Mouse (Mus musculus) lung, postnatal 0 days (tissue): ENCODE data around the gene Lhfp. TPM values are rescaled to one million over a fixed set of nuclear protein-coding genes. Genes with fewer than 3 reads are reported as not detected.
"Not testable (repeated sequence)": the region's sequence is repeated elsewhere in the genome, so short reads cannot be mapped to it uniquely, and the experiment has no call there.

ENCODE experiments used
- ATAC-seq: fragments of 200-750 bp; cut with Nextera tagmentation; 2 replicates; pipeline ENCODE4 v1.8.0; 2017; ENCODE audit warnings: moderate library complexity
- DNase-seq: peaks from one replicate; pipeline ENCODE4 v3.0.0-alpha.2; 2016; ENCODE audit warnings: low spot score
- H3K27ac ChIP-seq: fragments of 300-500 bp; sonication (generic); 2 replicates; pipeline ENCODE4 v1.5.1; 2014; ENCODE audit warnings: antibody characterized with exemption, mild to moderate bottlenecking, low read length, mixed read lengths
- H3K27me3 ChIP-seq: fragments of 300-500 bp; sonication (generic); replicated peaks from 2 replicates; pipeline ENCODE4 v1.6.1; 2014; ENCODE audit warnings: low read length, mixed read lengths; ENCODE audit not compliant: insufficient read depth
- H3K36me3 ChIP-seq: fragments of 300-500 bp; sonication (generic); 2 replicates; pipeline ENCODE4 v1.6.1; 2014; ENCODE audit warnings: low read length, mixed read lengths; ENCODE audit not compliant: insufficient read depth
- H3K4me1 ChIP-seq: fragments of 300-500 bp; sonication (generic); 2 replicates; pipeline ENCODE4 v1.6.1; 2014; ENCODE audit warnings: antibody characterized with exemption, low read depth, low read length, mixed read lengths; ENCODE audit not compliant: insufficient read depth
- H3K4me2 ChIP-seq: fragments of 300-500 bp; sonication (generic); replicated peaks from 2 replicates; pipeline ENCODE4 v1.6.1; 2014; ENCODE audit warnings: low read depth, mild to moderate bottlenecking, low read length, moderate library complexity, mixed read lengths
- H3K4me3 ChIP-seq: fragments of 300-500 bp; sonication (generic); 2 replicates; pipeline ENCODE4 v1.5.1; 2014; ENCODE audit warnings: low read depth, low read length
- H3K9ac ChIP-seq: fragments of 300-500 bp; sonication (generic); replicated peaks from 2 replicates; pipeline ENCODE4 v1.6.1; 2014; ENCODE audit warnings: low read depth, mild to moderate bottlenecking
- H3K9me3 ChIP-seq: fragments of 300-500 bp; sonication (generic); 2 replicates; pipeline ENCODE4 v1.6.1; 2016; ENCODE audit warnings: low read length, mixed read lengths
- CTCF ChIP-seq: IDR thresholded peaks from 2 replicates; pipeline ENCODE4 v1.5.1; 2016; ENCODE audit warnings: antibody characterized with exemption, mild to moderate bottlenecking
- EP300 ChIP-seq: IDR thresholded peaks from 2 replicates; pipeline ENCODE4 v1.6.1; 2016; ENCODE audit warnings: antibody characterized with exemption, mild to moderate bottlenecking, control low read depth
- WGBS: fragments of 180-500 bp; shearing (Covaris S2); extraction: QIAGEN DNeasy Blood & Tissue Kit; methylation state at CpG from one replicate; pipeline ENCODE4 v1.1.7; 2014; 5-methylcytosine and 5-hydroxymethylcytosine counted together
- polyA plus RNA-seq: library from polyadenylated mRNA; unstranded; fragments of >200 nt; fragmentation: Nextera tagmentation; extraction: Ambion mirVana; gene quantifications from 2 replicates; pipeline ENCODE4 v1.2.1, GENCODE M21; 2015

The Lhfp gene
- polyA plus RNA-seq, 1 experiment from 2014 or later = 178 TPM

DNA sequence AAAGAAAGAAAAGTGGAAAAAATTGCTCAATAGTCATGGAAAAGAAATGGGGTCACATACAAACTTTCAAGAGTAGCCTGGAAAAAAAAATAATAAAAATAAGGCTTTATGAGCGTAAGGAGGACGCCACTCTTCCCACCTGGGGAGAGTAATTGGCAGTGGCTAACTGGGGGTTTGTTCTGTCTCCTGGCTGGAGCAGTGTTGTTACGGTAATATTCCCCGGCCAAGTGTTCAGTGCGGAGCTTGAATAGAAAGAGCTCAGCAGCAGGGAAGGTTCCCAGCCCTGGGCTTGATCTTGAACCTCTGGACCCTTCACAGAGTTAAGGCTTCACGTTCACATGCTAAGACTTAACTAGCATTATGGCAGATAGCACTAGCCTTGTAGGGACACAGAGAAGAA is 184.9 kb downstream of the Lhfp start:
- Histone ChIP-seq H3K36me3 (no peaks in the 10 kb centered on the region), H3K9ac (no peak overlapping the region), H3K4me1 (peaks cover 7% of the 10 kb centered on the region; the same call in 1 of the 2 replicates), H3K4me3 (no peak overlapping the region), H3K9me3 (no peaks in the 10 kb centered on the region), H3K27ac (no peak overlapping the region), H3K27me3 (no peaks in the 10 kb centered on the region), H3K4me2 (0 out of 2 replicates have a peak overlapping the region, but pooled peaks have one; percentile 1)
- TF ChIP-seq CTCF (no peak), EP300 (no peak)
- no peak for ATAC-seq
- 62% methylated on average over 6 of the region's 6 CpGs for WGBS
- no peak for DNase-seq

DNA sequence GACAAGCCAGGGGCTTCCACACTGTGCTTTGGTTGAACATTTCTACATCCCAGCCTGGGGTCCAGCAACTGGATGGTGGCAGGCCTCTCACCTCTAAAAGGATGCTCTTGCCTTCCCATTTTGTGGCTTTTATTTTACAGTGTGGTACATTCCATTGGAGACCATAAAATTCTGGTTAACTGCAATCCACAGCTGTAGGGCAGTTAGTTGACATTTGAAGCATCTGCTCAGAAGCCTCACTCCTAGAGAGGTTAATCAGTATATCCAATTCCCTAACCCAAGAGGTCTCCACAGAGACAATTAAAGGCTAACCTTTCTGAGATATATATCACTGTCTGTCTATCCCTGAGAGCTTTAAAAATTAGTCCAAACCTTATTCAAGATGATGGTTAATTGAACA is 186.5 kb downstream of the Lhfp start:
- peaks cover 7% of the 10 kb centered on the region; the same call in 1 of the 2 replicates for H3K4me1 ChIP-seq
- H3K27ac ChIP-seq = no peak overlapping the region
- DNase-seq = no peak
- no peak overlapping the region for H3K9ac ChIP-seq
- H3K27me3 ChIP-seq = no peaks in the 10 kb centered on the region
- no peak overlapping the region for H3K4me3 ChIP-seq
- H3K9me3 ChIP-seq = no peaks in the 10 kb centered on the region
- H3K4me2 ChIP-seq = no peak overlapping the region
- no peaks in the 10 kb centered on the region for H3K36me3 ChIP-seq
- ATAC-seq = no peak
- TF ChIP-seq CTCF (no peak), EP300 (no peak)

DNA sequence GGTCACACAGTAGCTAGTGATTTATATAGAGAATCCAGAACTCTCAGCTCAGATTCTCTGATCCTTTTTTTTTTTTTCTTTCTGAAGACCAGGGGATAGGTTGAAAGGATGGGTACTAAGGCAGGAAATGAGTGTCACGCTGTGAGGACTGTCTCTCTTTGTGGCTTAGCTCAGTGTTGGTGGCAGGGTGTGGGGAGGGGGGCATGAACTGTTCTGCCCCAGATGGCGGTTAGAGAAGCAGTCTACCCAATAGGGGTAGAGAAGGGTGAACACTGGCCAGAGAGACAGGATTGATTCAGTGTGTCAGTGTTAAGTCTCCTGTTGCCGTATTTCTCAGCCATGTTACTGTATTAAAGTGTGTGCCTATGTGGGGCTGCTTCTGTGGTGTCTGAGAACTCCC is 189.2 kb downstream of the Lhfp start:
- DNase-seq = no peak
- no peaks in the 10 kb centered on the region for H3K27me3 ChIP-seq
- no peak overlapping the region for H3K4me3 ChIP-seq
- H3K27ac ChIP-seq = no peak overlapping the region
- TF ChIP-seq CTCF (no peak), EP300 (no peak)
- no peaks in the 10 kb centered on the region for H3K9me3 ChIP-seq
- WGBS = 62% methylated on average over 3 of the region's 3 CpGs
- ATAC-seq = no peak
- no peak overlapping the region for H3K9ac ChIP-seq
- no peak overlapping the region for H3K4me2 ChIP-seq
- H3K36me3 ChIP-seq = no peaks in the 10 kb centered on the region
- H3K4me1 ChIP-seq = peaks cover 4% of the 10 kb centered on the region; the same call in 1 of the 2 replicates

DNA sequence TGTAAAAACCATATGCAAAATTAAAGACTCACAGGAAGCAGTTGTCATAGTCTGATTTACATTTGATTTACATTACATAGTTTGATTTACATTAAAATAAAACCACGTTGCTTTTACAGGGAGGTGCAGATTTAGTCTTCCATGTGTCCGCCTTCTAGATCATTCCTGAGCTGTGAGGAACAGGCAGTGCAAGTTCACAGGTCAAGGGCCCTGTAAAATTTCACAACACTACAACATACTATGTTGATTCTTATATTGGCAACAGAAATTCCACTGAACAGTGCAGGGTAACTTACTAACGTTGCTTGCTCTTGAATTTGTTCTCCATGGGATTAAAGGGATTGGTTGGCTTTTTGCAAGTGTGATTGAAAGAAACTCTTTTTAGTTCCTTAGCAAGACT is 189.8 kb downstream of the Lhfp start:
- Histone ChIP-seq H3K36me3 (no peaks in the 10 kb centered on the region), H3K4me2 (no peak overlapping the region), H3K27me3 (no peaks in the 10 kb centered on the region), H3K9me3 (no peaks in the 10 kb centered on the region), H3K4me3 (no peak overlapping the region), H3K27ac (no peak overlapping the region), H3K4me1 (no peaks in the 10 kb centered on the region; the same call in 1 of the 2 replicates), H3K9ac (no peak overlapping the region)
- peak; percentile 54 for DNase-seq
- 29% methylated on average over 3 of the region's 3 CpGs for whole genome bisulfite sequencing
- peak; percentile 60 for ATAC-seq
- TF ChIP-seq CTCF (no peak), EP300 (no peak)

DNA sequence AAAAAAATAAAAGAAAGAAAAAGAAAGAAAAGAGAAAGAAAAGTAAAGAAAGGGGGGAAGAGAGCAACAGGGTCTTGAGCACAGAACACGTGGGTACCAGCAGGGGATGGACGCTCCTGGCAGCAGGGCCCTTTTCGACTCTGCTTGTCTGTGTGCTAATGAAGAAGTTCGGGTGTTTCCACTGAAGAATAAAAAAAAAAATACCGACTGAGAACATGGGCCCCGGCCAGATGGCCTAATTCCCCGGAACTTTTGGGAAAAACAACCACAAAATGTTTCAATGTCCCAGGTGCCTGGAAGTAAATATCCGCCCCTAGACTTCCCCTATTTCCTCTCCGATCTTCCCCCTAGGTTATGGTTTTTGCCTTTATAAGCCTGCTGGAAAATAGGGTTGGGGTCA is 191.1 kb downstream of the Lhfp start:
- not testable (repeated sequence) for DNase-seq, H3K27me3 ChIP-seq, H3K4me2 ChIP-seq, H3K9me3 ChIP-seq, ATAC-seq, H3K9ac ChIP-seq, H3K36me3 ChIP-seq, H3K27ac ChIP-seq, H3K4me1 ChIP-seq, H3K4me3 ChIP-seq
- WGBS = 86% methylated on average over 9 of the region's 9 CpGs

DNA sequence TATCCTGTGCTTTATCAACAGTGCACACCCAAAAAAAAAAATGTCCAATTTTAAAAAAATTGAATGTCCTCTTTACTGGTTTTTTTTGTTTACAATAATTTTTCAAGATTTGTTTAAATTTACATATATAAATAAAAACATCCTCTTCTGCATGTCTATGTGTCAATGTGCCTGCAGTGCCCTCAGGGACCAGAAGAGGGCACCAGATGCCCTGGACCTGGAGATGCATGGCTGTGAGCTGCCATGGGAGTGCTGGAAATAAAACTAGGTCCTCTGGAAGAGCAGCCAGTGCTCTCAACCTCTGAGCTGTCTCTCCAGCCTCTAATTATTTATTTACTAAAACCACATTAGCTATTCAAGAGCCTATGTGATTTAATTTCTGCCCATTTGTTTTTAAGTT is 193.4 kb downstream of the Lhfp start:
- Histone ChIP-seq H3K9ac (no peak overlapping the region), H3K27me3 (no peaks in the 10 kb centered on the region), H3K36me3 (no peaks in the 10 kb centered on the region), H3K4me1 (no peaks in the 10 kb centered on the region), H3K27ac (no peak overlapping the region), H3K4me2 (no peak overlapping the region), H3K4me3 (no peak overlapping the region), H3K9me3 (no peaks in the 10 kb centered on the region)
- ATAC-seq (no peak), DNase-seq (no peak)
- peak; percentile 45 for TF ChIP-seq CTCF
- TF ChIP-seq EP300 = no peak

DNA sequence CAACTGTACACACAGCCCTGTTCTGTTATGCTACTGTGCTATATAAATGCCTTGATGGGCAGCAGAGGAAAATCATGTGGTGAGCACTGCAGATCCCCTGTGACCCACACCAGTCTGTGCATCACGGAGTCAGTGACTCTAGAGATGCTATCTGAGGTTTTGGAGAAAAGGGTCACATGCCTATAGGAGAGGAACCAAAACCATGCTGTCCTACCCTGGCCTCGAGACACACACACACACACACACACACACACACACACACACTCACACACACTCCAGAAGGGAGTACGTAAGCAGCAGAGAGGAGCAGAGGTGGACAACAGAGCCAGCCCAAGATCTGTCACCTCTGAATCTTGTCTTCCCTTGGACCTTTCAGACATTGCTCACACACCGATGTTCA is 195.1 kb downstream of the Lhfp start:
- 72% methylated on average over 4 of the region's 4 CpGs for WGBS
- no peaks in the 10 kb centered on the region for H3K27me3 ChIP-seq
- ATAC-seq (no peak), DNase-seq (no peak)
- no peak overlapping the region for H3K4me2 ChIP-seq
- no peaks in the 10 kb centered on the region for H3K9me3 ChIP-seq
- no peak overlapping the region for H3K4me3 ChIP-seq
- no peak for TF ChIP-seq EP300
- no peak for TF ChIP-seq CTCF
- no peaks in the 10 kb centered on the region for H3K4me1 ChIP-seq
- H3K36me3 ChIP-seq = no peaks in the 10 kb centered on the region
- no peak overlapping the region for H3K9ac ChIP-seq
- H3K27ac ChIP-seq = no peak overlapping the region
